Mouse (Mus musculus) small intestine, adult 2 months (tissue): ENCODE data around the gene Ptprd. TPM values are rescaled to one million over a fixed set of nuclear protein-coding genes. Genes with fewer than 3 reads are reported as not detected.

Source experiments
- H3K27ac ChIP-seq: fragments of 200-500 bp; 2 replicates; pipeline ENCODE4 v1.5.1; 2012; ENCODE audit warnings: low read depth, low read length, control low read depth, inconsistent platforms; ENCODE audit not compliant: insufficient read depth
- H3K27me3 ChIP-seq: fragments of 200-500 bp; 2 replicates; pipeline ENCODE4 v1.6.1; 2012; ENCODE audit warnings: mild to moderate bottlenecking, moderate library complexity, low read length, inconsistent platforms; ENCODE audit not compliant: control insufficient read depth, insufficient read depth
- H3K36me3 ChIP-seq: fragments of 200-500 bp; 2 replicates; pipeline ENCODE4 v1.6.1; 2012; ENCODE audit warnings: mild to moderate bottlenecking, low read length, control low read depth, inconsistent platforms; ENCODE audit not compliant: control insufficient read depth, insufficient read depth
- H3K4me1 ChIP-seq: fragments of 200-500 bp; 2 replicates; pipeline ENCODE4 v1.6.1; 2012; ENCODE audit warnings: low read length, inconsistent platforms, mixed read lengths; ENCODE audit not compliant: control insufficient read depth, insufficient read depth, insufficient read length
- H3K4me3 ChIP-seq: fragments of 200-500 bp; 2 replicates; pipeline ENCODE4 v1.5.1; 2012; ENCODE audit warnings: low read depth, mild to moderate bottlenecking, control low read depth, inconsistent platforms, low read length, moderate library complexity
- CTCF ChIP-seq: fragments of 200-500 bp; IDR thresholded peaks from 2 replicates; pipeline ENCODE4 v1.5.1; 2012; ENCODE audit warnings: low read depth, mild to moderate bottlenecking, control low read depth, inconsistent platforms, low read length, moderate library complexity, mixed read lengths; ENCODE audit not compliant: insufficient replicate concordance, insufficient read length; ENCODE audit errors: extremely low read depth
- POLR2A ChIP-seq: fragments of 200-500 bp; IDR thresholded peaks from 2 replicates; pipeline ENCODE4 v1.6.1; 2012; ENCODE audit warnings: low read depth, mild to moderate bottlenecking, control low read depth, inconsistent platforms, low read length, moderate library complexity
- WGBS: fragments of 180-500 bp; shearing (Covaris S2); methylation state at CpG from one replicate; pipeline ENCODE4 v1.1.7; 2018; 5-methylcytosine and 5-hydroxymethylcytosine counted together
- polyA plus RNA-seq: library from polyadenylated mRNA; depleted of rRNA; stranded (reverse); fragments of >200 nt; gene quantifications from 2 replicates; pipeline ENCODE4 v1.2.3, GENCODE M21; 2012

Gene Ptprd
- polyA plus RNA-seq, 1 experiment, result 1.5 TPM

GRCm38 (mm10) chr4:77649615-77650325 lies 562.0 kb downstream of the Ptprd start:
- no peak overlapping the region for H3K27ac ChIP-seq
- H3K4me3 ChIP-seq, result no peak overlapping the region
- no peaks in the 10 kb centered on the region for H3K27me3 ChIP-seq
- WGBS, result 72% methylated on average over 3 of the region's 3 CpGs
- no peak for TF ChIP-seq CTCF
- TF ChIP-seq POLR2A, result no peak
- H3K4me1 ChIP-seq, result no peaks in the 10 kb centered on the region
- no peaks in the 10 kb centered on the region for H3K36me3 ChIP-seq

DNA sequence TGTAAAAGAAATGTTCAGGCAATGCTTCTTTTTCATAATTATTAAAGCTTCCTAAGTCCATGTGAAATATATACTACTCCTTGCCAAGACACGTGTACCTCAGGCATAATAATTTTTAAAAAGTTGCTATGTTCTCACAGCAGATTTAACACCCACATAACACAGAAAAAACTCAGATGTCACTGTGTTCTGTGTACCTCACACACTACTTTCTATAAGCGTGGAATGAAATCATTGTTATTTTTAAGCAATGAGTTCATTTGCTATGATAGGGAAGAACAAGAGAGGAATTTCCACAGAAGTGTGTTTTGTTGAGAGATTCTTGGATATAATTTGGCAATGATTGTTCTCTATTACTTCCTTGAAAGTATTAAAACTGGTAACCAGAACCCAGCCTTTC lies 562.9 kb downstream of the Ptprd start:
- WGBS, result 81% methylated on average over 2 of the region's 2 CpGs
- TF ChIP-seq POLR2A (no peak), CTCF (no peak)

GRCm38 (mm10) chr4:77647451-77648137 lies 564.2 kb downstream of the Ptprd start:
- Histone ChIP-seq H3K27ac (no peak overlapping the region), H3K4me1 (no peaks in the 10 kb centered on the region), H3K4me3 (no peak overlapping the region), H3K27me3 (no peaks in the 10 kb centered on the region), H3K36me3 (no peaks in the 10 kb centered on the region)
- TF ChIP-seq CTCF (no peak), POLR2A (no peak)
- WGBS, result 75% methylated on average over 5 of the region's 5 CpGs

More for the DNA sequence above, 562.9 kb downstream of the Ptprd start:
- no peaks in the 10 kb centered on the region for H3K4me1 ChIP-seq
- no peak overlapping the region for H3K27ac ChIP-seq
- H3K27me3 ChIP-seq, result no peaks in the 10 kb centered on the region
- H3K36me3 ChIP-seq, result no peaks in the 10 kb centered on the region
- H3K4me3 ChIP-seq, result no peak overlapping the region

DNA sequence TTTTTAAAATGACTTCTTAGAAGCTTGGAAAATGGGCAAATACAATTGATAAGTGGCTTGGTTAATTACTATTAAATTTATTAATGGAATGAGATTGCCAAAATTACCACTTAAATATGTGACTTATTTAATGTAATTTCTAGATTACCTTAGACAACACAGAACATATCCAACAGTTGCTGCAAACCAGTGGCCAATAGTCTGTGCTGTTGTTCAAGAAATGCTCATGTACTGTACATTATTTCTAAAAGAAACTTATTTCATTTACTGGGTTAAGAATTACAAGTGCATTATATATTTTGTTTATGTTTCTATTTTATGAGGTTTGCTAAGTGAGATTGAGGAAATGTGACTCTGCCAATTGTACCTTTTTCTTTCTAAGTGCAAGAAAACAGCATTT lies 567.3 kb downstream of the Ptprd start:
- TF ChIP-seq CTCF (no peak), POLR2A (no peak)
- Histone ChIP-seq H3K4me3 (no peak overlapping the region), H3K27ac (no peak overlapping the region), H3K4me1 (no peaks in the 10 kb centered on the region), H3K36me3 (no peaks in the 10 kb centered on the region), H3K27me3 (no peaks in the 10 kb centered on the region)

DNA sequence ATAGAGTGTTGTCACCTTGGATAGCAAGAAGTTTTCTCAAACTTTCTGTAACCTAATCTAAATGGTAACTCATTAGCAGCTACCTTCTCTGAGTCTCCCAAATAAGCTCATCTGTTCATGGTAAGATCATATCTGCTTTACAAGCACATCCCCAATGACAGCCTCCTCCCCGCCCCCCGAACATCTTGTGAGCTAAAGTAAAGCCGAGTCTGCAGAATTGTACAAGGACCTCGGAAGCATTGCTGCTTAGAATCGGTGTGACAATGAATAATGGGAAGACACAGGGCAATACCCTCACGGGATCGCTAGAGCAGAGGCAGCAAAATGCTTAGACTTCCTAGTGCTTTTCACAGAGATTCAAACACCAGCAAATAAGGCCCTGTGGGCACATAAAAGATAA lies 571.7 kb downstream of the Ptprd start:
- Histone ChIP-seq H3K27ac (no peak overlapping the region), H3K4me3 (no peak overlapping the region), H3K36me3 (no peaks in the 10 kb centered on the region), H3K4me1 (no peaks in the 10 kb centered on the region), H3K27me3 (no peaks in the 10 kb centered on the region)
- no peak for TF ChIP-seq POLR2A
- TF ChIP-seq CTCF, result no peak
- WGBS, result 72% methylated on average over 7 of the region's 7 CpGs

DNA sequence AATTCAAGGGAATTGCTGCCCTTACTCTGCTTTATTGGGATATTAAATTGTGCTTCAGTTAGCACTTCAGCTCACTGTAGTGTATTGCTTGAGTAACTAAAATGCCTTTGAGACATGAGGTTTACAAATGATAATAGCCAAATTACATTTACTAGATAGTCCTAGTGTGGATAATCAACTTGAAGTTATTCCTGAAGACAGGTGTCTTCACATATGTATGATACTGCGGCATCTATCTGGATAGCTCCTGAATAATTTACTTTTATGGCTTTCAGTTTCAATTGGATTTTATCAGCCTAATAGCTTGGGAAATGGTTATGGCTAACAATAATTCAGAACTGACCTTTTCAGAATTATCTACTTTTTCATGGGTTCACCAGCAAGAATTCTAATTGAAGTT lies 598.6 kb downstream of the Ptprd start:
- WGBS, result 50% methylated on average over 1 of the region's 1 CpGs

DNA sequence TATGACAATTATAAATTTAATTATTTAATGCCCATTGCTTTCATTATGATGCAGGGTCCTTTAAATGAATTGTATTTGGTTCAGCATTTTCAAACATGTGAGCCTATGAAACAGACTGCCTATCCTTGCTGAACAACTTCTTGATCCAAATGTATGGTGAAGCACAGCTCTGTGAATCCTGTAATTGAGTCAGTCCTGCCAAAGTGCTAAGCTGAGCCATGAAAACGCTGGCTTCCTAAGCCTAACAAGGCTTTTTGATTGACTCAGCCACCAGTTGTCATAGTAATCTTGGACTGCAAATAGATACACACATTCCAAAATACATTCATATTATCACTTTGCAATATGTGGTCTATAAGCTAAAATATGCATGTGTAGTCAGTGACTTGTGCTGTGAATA lies 625.1 kb downstream of the Ptprd start:
- no peak for TF ChIP-seq CTCF
- no peak for TF ChIP-seq POLR2A
- no peak overlapping the region for H3K4me3 ChIP-seq
- H3K27ac ChIP-seq, result no peak overlapping the region
- WGBS, result 79% methylated on average over 1 of the region's 1 CpGs
- no peaks in the 10 kb centered on the region for H3K4me1 ChIP-seq
- no peaks in the 10 kb centered on the region for H3K36me3 ChIP-seq
- H3K27me3 ChIP-seq, result no peaks in the 10 kb centered on the region

More for the DNA sequence above, 598.6 kb downstream of the Ptprd start:
- no peak for TF ChIP-seq POLR2A
- no peak for TF ChIP-seq CTCF
- H3K4me3 ChIP-seq, result no peak overlapping the region
- H3K4me1 ChIP-seq, result no peaks in the 10 kb centered on the region
- H3K36me3 ChIP-seq, result no peaks in the 10 kb centered on the region
- H3K27me3 ChIP-seq, result no peaks in the 10 kb centered on the region
- H3K27ac ChIP-seq, result no peak overlapping the region
